Mouse (Mus musculus) MEL (cell line): ENCODE measurements around the gene Olfr1189. TPM values are rescaled to one million over a fixed set of nuclear protein-coding genes. Genes with fewer than 3 reads are reported as not detected.
"Not testable (repeated sequence)": the region's sequence is repeated elsewhere in the genome, so short reads cannot be mapped to it uniquely, and the experiment has no call there.

Experiments used
- DNase-seq: peaks from one replicate; pipeline ENCODE4 v3.0.0; 2011; ENCODE audit warnings: low read depth, low spot score
- H3K27ac ChIP-seq: 2 replicates; pipeline ENCODE4 v1.5.1; 2012; ENCODE audit warnings: low read depth, mild to moderate bottlenecking, control low read depth, low read length, moderate library complexity; ENCODE audit not compliant: control insufficient read depth
- H3K27me3 ChIP-seq, 2 experiments: fragments of 150-350 bp in 1 of 2; sonication (generic) in 1 of 2; 2 replicates each; pipeline ENCODE4 v1.6.1; 2012; ENCODE audit warnings: low read length in 2 of 2, mild to moderate bottlenecking in 2 of 2, improper control_type of control experiment in 1 of 2, moderate library complexity in 1 of 2; ENCODE audit not compliant: insufficient read depth in 2 of 2, control insufficient read depth in 1 of 2
- H3K36me3 ChIP-seq, 2 experiments: 2 replicates each; pipeline ENCODE4 v1.6.1; 2012 to 2014; ENCODE audit warnings: low read length in 2 of 2, improper control_type of control experiment in 1 of 2, inconsistent platforms in 1 of 2, mild to moderate bottlenecking in 1 of 2; ENCODE audit not compliant: insufficient read depth in 2 of 2, control insufficient read depth in 1 of 2
- H3K4me1 ChIP-seq, 2 experiments: fragments of 150-350 bp in 1 of 2; sonication (generic) in 1 of 2; 2 replicates each; pipeline ENCODE4 v1.6.1; 2012; ENCODE audit warnings: low read length in 2 of 2, improper control_type of control experiment in 1 of 2, mild to moderate bottlenecking in 1 of 2; ENCODE audit not compliant: insufficient read depth in 2 of 2, control insufficient read depth in 1 of 2
- H3K4me3 ChIP-seq, 2 experiments: fragments of 150-350 bp in 1 of 2; sonication (generic) in 1 of 2; 2 replicates each; pipeline ENCODE4 v1.5.1; 2012; ENCODE audit warnings: low read depth in 2 of 2, low read length in 2 of 2, mild to moderate bottlenecking in 2 of 2, moderate library complexity in 2 of 2, control low read depth in 1 of 2, improper control_type of control experiment in 1 of 2; ENCODE audit not compliant: control insufficient read depth in 1 of 2, insufficient read depth in 1 of 2
- H3K79me2 ChIP-seq: 2 replicates; pipeline ENCODE4 v1.6.1; 2012; ENCODE audit warnings: mild to moderate bottlenecking, low read length, moderate library complexity; ENCODE audit not compliant: control insufficient read depth, poor library complexity, insufficient read depth
- H3K9ac ChIP-seq: 2 replicates; pipeline ENCODE4 v1.6.1; 2012; ENCODE audit warnings: low read depth, mild to moderate bottlenecking, control low read depth, low read length, moderate library complexity; ENCODE audit not compliant: control insufficient read depth, poor library complexity, severe bottlenecking
- H3K9me3 ChIP-seq: fragments of 150-350 bp; sonication (generic); replicated peaks from 2 replicates; pipeline ENCODE4 v1.6.1; 2012; ENCODE audit warnings: mild to moderate bottlenecking, low read length, improper control_type of control experiment, moderate library complexity; ENCODE audit not compliant: insufficient read depth
- BHLHE40 ChIP-seq: IDR thresholded peaks from 2 replicates; pipeline ENCODE4 v1.6.1; 2012; ENCODE audit warnings: low read depth, mild to moderate bottlenecking, inconsistent platforms, low read length, improper control_type of control experiment, borderline replicate concordance
- CHD1 ChIP-seq: IDR thresholded peaks from 2 replicates; pipeline ENCODE4 v1.6.1; 2012; ENCODE audit warnings: low read depth, mild to moderate bottlenecking, inconsistent platforms, low read length, improper control_type of control experiment
- CTCF ChIP-seq, 3 experiments: IDR thresholded peaks in 2 of 3; conservative IDR thresholded peaks in 1 of 3; 2 replicates each; pipeline ENCODE4 v1.5.1; 2011 to 2012; ENCODE audit warnings: low read length in 3 of 3, low read depth in 2 of 3, mild to moderate bottlenecking in 2 of 3, improper control_type of control experiment in 1 of 3, inconsistent platforms in 1 of 3, mixed read lengths in 1 of 3, moderate library complexity in 1 of 3; ENCODE audit not compliant: control insufficient read depth in 1 of 3, insufficient read depth in 1 of 3, poor library complexity in 1 of 3, severe bottlenecking in 1 of 3
- EP300 ChIP-seq, 2 experiments: IDR thresholded peaks; 2 replicates each; pipeline ENCODE4 v1.6.1; 2011; ENCODE audit warnings: improper control_type of control experiment in 2 of 2, low read length in 2 of 2, low read depth in 1 of 2, mild to moderate bottlenecking in 1 of 2
- HCFC1 ChIP-seq: IDR thresholded peaks from 2 replicates; pipeline ENCODE4 v1.6.1; 2012; ENCODE audit warnings: low read depth, mild to moderate bottlenecking, inconsistent platforms, low read length, improper control_type of control experiment, moderate library complexity
- JUND ChIP-seq: IDR thresholded peaks from 2 replicates; pipeline ENCODE4 v1.6.1; 2011; ENCODE audit warnings: low read depth, mild to moderate bottlenecking, improper control_type of control experiment, low read length
- KAT2A ChIP-seq: conservative IDR thresholded peaks from 2 replicates; pipeline ENCODE4 v1.6.1; 2012; ENCODE audit warnings: low read depth, low read length, improper control_type of control experiment, inconsistent platforms
- MAFK ChIP-seq: IDR thresholded peaks from 2 replicates; pipeline ENCODE4 v1.6.1; 2011; ENCODE audit warnings: low read depth, mild to moderate bottlenecking, low read length, improper control_type of control experiment, borderline replicate concordance
- MAX ChIP-seq: IDR thresholded peaks from 2 replicates; pipeline ENCODE4 v1.6.1; 2011; ENCODE audit warnings: low read length, improper control_type of control experiment
- MAZ ChIP-seq: IDR thresholded peaks from 2 replicates; pipeline ENCODE4 v1.6.1; 2012; ENCODE audit warnings: low read depth, mild to moderate bottlenecking, inconsistent platforms, low read length, improper control_type of control experiment
- MYC ChIP-seq: IDR thresholded peaks from 2 replicates; pipeline ENCODE4 v1.6.1; 2011; ENCODE audit warnings: low read depth, mild to moderate bottlenecking, low read length, improper control_type of control experiment, moderate library complexity
- NELFE ChIP-seq: IDR thresholded peaks from 2 replicates; pipeline ENCODE4 v1.6.1; 2011; ENCODE audit warnings: low read depth, low read length, improper control_type of control experiment
- POLR2AphosphoS2 ChIP-seq: IDR thresholded peaks from 2 replicates; pipeline ENCODE4 v1.6.1; 2011; ENCODE audit warnings: low read length, improper control_type of control experiment
- POLR2AphosphoS5 ChIP-seq: IDR thresholded peaks from 2 replicates; pipeline ENCODE4 v1.6.1; 2012; ENCODE audit warnings: low read depth, borderline replicate concordance, mild to moderate bottlenecking, inconsistent platforms, low read length, moderate library complexity, mixed read lengths
- RAD21 ChIP-seq: IDR thresholded peaks from 2 replicates; pipeline ENCODE4 v1.6.1; 2011; ENCODE audit warnings: mild to moderate bottlenecking, low read depth, low read length, improper control_type of control experiment
- TAL1 ChIP-seq: IDR thresholded peaks from 2 replicates; pipeline ENCODE4 v1.6.1; 2012; ENCODE audit warnings: mild to moderate bottlenecking, inconsistent platforms, low read length, moderate library complexity, mixed read lengths
- UBTF ChIP-seq: IDR thresholded peaks from 2 replicates; pipeline ENCODE4 v1.6.1; 2012; ENCODE audit warnings: low read depth, mild to moderate bottlenecking, inconsistent platforms, low read length, improper control_type of control experiment, moderate library complexity, borderline replicate concordance; ENCODE audit not compliant: insufficient read depth
- ZC3H11A ChIP-seq: IDR thresholded peaks from 2 replicates; pipeline ENCODE4 v1.6.1; 2012; ENCODE audit warnings: low read depth, mild to moderate bottlenecking, inconsistent platforms, low read length, improper control_type of control experiment
- polyA plus RNA-seq, 2 experiments: library from polyadenylated mRNA; stranded (reverse) in 1 of 2; unstranded in 1 of 2; fragments of >175 nt in 1 of 2; fragments of >200 nt in 1 of 2; gene quantifications; 2 replicates each; pipeline versions ENCODE4 v1.2.1 to v1.2.4; 2012; ENCODE audit warnings: low replicate concordance in 2 of 2, low read depth in 1 of 2; ENCODE audit not compliant: insufficient read length in 2 of 2, insufficient read depth in 1 of 2, missing spikeins in 1 of 2
- total RNA-seq: library from RNA; depleted of rRNA; stranded (reverse); fragments of 300-350 nt; gene quantifications from 2 replicates; pipeline ENCODE4 v1.2.3, GENCODE M21; 2012; rRNA removed

Gene Olfr1189
- total RNA-seq: not detected in 2 replicates
- polyA plus RNA-seq: not detected

- Histone ChIP-seq H3K27me3 (no peaks in the 10 kb centered on the region), H3K9ac (no peak within 1 kb of the TSS), H3K36me3 (no peaks in the 10 kb centered on the region), H3K4me1 (no peaks in the 10 kb centered on the region), H3K79me2 (no peaks in the 10 kb centered on the region)
- DNase-seq: no peak
- TF ChIP-seq KAT2A: no peak
- no peak for TF ChIP-seq CHD1
- TF ChIP-seq CTCF (IDR thresholded peaks at IDR 0.05 in 2 of 3, conservative IDR thresholded peaks at IDR 0.05 in 1 of 3; ENCODE audit: control insufficient read depth in 1 of 3, insufficient read depth in 1 of 3, low read depth in 2 of 3, low read length in 3 of 3, poor library complexity in 1 of 3, severe bottlenecking in 1 of 3): no peak
- TF ChIP-seq, all 39 proteins: peak for 0
- Histone ChIP-seq H3K4me3 (no peak within 1 kb of the TSS), H3K27ac (no peak within 1 kb of the TSS), H3K9me3 (no peaks in the 10 kb centered on the region)
Measured at GRCm38 (mm10) chr2:88586154-88586553, at the start of gene Olfr1189. Olfr1189 (plus strand) TSS chr2:88586454.

- DNase-seq: no peak
- Histone ChIP-seq H3K4me1 (no peaks in the 10 kb centered on the region), H3K9me3 (no peaks in the 10 kb centered on the region), H3K79me2 (no peaks in the 10 kb centered on the region), H3K27me3 (no peaks in the 10 kb centered on the region), H3K4me3 (no peak within 1 kb of the TSS), H3K9ac (no peak within 1 kb of the TSS), H3K36me3 (no peaks in the 10 kb centered on the region), H3K27ac (no peak within 1 kb of the TSS)
- no peak for TF ChIP-seq EP300 (IDR thresholded peaks at IDR 0.05; ENCODE audit: low read depth in 1 of 2, low read length in 2 of 2)
- no peak for TF ChIP-seq MAZ
- TF ChIP-seq MAX: no peak
- TF ChIP-seq POLR2AphosphoS5: no peak
- TF ChIP-seq TAL1: no peak
- TF ChIP-seq MYC: no peak
- no peak for TF ChIP-seq HCFC1
- TF ChIP-seq KAT2A: no peak
- no peak for TF ChIP-seq UBTF
- TF ChIP-seq CHD1: no peak
- TF ChIP-seq CTCF (IDR thresholded peaks at IDR 0.05 in 2 of 3, conservative IDR thresholded peaks at IDR 0.05 in 1 of 3; ENCODE audit: control insufficient read depth in 1 of 3, insufficient read depth in 1 of 3, low read depth in 2 of 3, low read length in 3 of 3, poor library complexity in 1 of 3, severe bottlenecking in 1 of 3): no peak
- no peak for TF ChIP-seq POLR2AphosphoS2
- TF ChIP-seq MAFK: no peak
- TF ChIP-seq NELFE: no peak
- TF ChIP-seq ZC3H11A: no peak
- TF ChIP-seq JUND: no peak
- TF ChIP-seq BHLHE40: no peak
- no peak for TF ChIP-seq RAD21
Measured at GRCm38 (mm10) chr2:88556635-88557034, 29.6 kb upstream of the Olfr1189 start, which contains the start of gene Olfr1188. Olfr1188 (plus strand) TSS chr2:88556935.

GRCm38 (mm10) chr2:88572696-88573095 lies 13.6 kb upstream of the Olfr1189 start:
- not testable (repeated sequence) for H3K4me1 ChIP-seq, DNase-seq, H3K9ac ChIP-seq, H3K36me3 ChIP-seq, H3K27ac ChIP-seq, H3K27me3 ChIP-seq, H3K79me2 ChIP-seq, H3K9me3 ChIP-seq
- H3K4me3 ChIP-seq: peak overlapping the region in 1 of 2 experiments; percentile 29; a peak in 1 of 4 replicates

- not testable (repeated sequence) for DNase-seq, H3K9ac ChIP-seq, H3K9me3 ChIP-seq, H3K27me3 ChIP-seq, H3K27ac ChIP-seq, H3K4me3 ChIP-seq, H3K4me1 ChIP-seq, H3K79me2 ChIP-seq, H3K36me3 ChIP-seq
Measured at GRCm38 (mm10) chr2:88640242-88640641, 54.0 kb downstream of the Olfr1189 start, which contains the start of gene Olfr1191-ps1. Olfr1191-ps1 (plus strand) TSS chr2:88640542.
